Mouse (Mus musculus) liver, adult 10 weeks (tissue): Measurements from ENCODE around the gene L3mbtl2. TPM values are rescaled to one million over a fixed set of nuclear protein-coding genes. Genes with fewer than 3 reads are reported as not detected.

Experiments used
- polyA plus RNA-seq: library from polyadenylated mRNA; stranded (reverse); fragments of 350-450 nt; fragmentation: Illumina TruSeq; extraction: RNeasy Lipid Tissue Mini Kit (QIAGEN cat#74804); gene quantifications from one replicate; pipeline ENCODE4 v1.2.3, GENCODE M21; 2014; ENCODE audit warnings: low read depth, low replicate concordance

L3mbtl2 gene
- polyA plus RNA-seq = 1.6 TPM

GRCm38 (mm10) chr15:81663697-81664561 is at the start of gene L3mbtl2:
Gene L3mbtl2 (plus strand): TSS chr15:81663889.

GRCm38 (mm10) chr15:81697175-81697574 is 33.5 kb downstream of the L3mbtl2 start, which contains the start of gene Chadl:
Gene Chadl (minus strand): TSS chr15:81697287.

Other genes with a start within 250 kb of the L3mbtl2 start
- gene Rbx1, start 197.6 kb upstream of the L3mbtl2 start, polyA plus RNA-seq = 49.2 TPM
- gene Ep300, start 78.5 kb upstream of the L3mbtl2 start, polyA plus RNA-seq = 16.8 TPM
- gene Chadl, start 33.4 kb downstream of the L3mbtl2 start, polyA plus RNA-seq = not detected
- gene Zc3h7b, start 81.2 kb downstream of the L3mbtl2 start, polyA plus RNA-seq = 5.0 TPM
- 5.5 TPM for gene Rangap1, start 81.6 kb downstream of the L3mbtl2 start, polyA plus RNA-seq
- gene Tef, start 138.5 kb downstream of the L3mbtl2 start, polyA plus RNA-seq = 22.9 TPM
- 7.5 TPM for gene Tob2, start 194.9 kb downstream of the L3mbtl2 start, polyA plus RNA-seq
- gene Phf5a, start 208.0 kb downstream of the L3mbtl2 start, polyA plus RNA-seq = 15.0 TPM
- gene Aco2, start 208.4 kb downstream of the L3mbtl2 start, polyA plus RNA-seq = 36.3 TPM